Mouse (Mus musculus) layer of hippocampus, postnatal 10 days (tissue): Measurements from ENCODE around the gene Emc6. TPM values are rescaled to one million over a fixed set of nuclear protein-coding genes. Genes with fewer than 3 reads are reported as not detected.

Experiments used
- DNase-seq, 2 experiments: peaks; one replicate each; pipeline ENCODE4 v3.0.0; 2021; ENCODE audit warnings: low spot score in 2 of 2
- total RNA-seq, 2 experiments: library from RNA; stranded (reverse); gene quantifications; 2 replicates each; pipeline ENCODE4 v1.2.3; 2021

Emc6 gene
- total RNA-seq, 2 experiments from 2014 or later: 69.1 to 79.6 TPM

DNA sequence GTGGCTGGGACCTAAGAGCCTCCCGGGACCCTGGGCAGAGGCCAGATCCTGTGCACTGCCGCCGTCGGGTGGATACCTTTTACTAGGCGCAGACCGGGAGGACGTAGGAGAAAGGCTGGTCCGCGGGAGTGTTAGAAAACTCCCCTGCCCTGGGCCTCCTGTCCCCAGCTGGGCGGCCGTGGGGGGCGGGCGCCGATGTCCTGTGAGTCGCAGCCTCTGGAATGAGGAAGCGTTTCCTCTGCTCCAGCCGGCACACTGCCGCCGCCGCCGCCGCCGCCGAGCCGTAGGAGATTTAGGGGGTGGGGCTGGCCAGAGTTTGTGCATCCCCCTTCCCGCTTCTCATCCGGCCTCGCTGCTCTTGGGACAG is 655 bp upstream of the Emc6 start:
- peak; percentile 51 to 64 for DNase-seq

DNA sequence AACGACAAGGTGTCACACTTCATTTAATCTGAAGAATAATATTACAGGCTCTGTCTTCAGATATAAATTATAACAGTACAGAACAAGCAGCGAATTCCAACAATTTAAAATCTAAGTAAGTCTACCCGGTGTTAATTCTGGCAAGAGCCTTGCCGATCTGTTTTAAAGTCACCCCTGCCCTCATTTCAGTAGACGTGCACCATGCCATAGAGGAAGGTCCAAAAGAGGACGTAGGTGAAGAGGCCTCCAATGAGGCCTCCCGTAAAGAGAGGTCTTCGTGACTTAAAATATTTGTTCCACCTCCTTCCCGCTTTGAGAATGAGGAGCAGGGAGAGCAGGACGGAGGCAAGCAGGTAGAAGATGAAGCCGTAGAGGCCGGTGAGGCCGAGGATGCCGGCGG is 651 bp downstream of the Emc6 start:
- no peak for DNase-seq

DNA sequence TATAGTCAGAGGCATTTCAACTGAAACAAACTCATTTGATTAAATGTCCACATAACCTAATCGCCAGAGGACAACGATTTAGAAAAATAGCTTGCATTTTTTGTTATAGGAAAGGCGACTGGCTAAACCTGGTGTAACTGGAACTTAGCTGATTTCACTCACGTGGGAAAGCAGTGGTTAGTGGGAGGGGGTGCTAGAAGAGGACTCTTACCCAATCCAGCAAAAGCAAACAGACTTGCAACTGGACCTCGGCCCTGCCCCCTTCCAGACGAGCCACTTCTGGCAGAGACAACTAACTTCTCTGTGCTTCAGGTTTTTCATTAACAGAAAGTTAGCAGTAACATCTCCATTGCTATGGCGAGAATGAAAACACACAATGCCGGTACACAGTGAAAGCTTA is 1.2 kb downstream of the Emc6 start:
- no peak for DNase-seq

- DNase-seq: no peak
Measured at GRCm38 (mm10) chr11:73172186-73172585, 4.7 kb downstream of the Emc6 start.

DNA sequence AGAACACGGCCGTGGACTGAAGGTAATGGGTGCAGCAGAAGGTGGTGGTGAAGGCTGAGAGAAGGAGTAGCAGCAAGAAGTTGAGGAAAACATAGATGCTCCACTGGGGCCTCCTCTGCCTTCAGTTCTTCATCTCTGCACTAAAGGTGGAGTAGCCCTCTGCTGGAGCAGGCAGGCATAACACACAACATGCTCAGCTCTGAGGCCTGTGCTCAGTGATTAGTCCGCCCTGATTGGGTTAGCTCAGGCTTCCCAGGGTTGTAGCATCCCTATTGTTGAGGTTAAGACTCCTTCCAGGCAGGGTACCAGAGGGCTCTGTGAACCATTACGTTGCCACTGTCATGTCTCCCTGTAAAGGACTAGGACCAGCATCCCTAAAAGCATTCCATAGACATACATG is 7.6 kb downstream of the Emc6 start:
- DNase-seq: peak; percentile 71 to 72

DNA sequence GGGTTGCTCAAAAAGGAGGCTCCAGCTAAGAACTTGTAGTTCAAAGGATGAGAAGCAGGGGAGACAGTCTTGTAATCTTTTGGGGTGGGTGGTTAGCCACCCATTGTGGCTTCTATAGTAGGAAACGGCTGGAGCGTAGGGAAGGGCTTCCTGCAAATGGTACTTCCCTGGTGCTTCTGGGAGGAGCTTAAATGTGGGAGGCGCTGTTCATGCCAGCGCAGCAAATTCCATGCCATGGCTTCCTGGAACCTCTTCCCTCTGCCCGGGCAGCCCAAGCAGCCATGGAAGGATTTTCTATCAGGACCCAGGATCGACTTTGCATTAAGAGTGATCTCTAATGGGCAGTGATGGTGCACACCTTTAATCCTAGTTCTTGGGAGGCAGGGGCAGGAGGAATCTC is 8.3 kb downstream of the Emc6 start:
- DNase-seq: no peak

GRCm38 (mm10) chr11:73168071-73168470 is 8.8 kb downstream of the Emc6 start:
- no peak for DNase-seq

DNA sequence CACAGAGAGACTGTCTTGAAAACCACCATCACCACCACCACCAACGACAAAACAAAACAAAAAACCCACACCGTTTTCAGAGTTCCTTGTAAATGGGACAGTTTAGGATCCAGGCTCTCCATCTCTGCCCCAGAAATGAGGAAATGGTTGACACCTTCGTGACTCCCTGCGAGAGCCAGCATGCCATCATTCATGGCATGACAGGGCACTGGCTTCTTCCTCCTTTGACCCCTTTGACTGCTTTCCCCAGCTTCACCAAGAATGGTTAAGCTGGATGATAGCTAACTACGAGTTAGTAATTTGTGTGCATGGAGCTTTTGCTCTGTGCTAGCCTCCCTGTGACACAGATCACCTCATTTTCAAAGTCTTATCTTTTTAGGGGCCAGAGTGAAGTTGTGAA is 14.6 kb downstream of the Emc6 start:
- DNase-seq: no peak

DNA sequence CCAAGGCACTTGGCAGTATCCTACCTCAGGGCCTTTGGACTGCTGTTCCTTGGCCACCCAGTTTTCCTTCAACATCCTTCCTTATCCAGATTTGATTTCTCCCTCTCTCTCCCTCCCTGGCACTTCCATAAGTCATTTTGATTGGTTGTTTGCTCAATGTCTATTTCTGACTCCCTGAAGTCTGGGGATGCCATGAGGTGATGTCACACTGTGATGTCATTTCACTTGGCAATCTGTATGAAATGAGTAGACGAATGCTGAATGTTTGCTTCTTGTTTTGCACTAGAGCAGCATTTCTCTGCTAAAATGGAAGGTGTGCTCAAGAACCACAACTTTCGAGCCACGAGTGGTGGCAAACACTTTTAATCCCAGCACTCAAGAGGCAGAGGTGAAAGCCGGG is 15.2 kb downstream of the Emc6 start:
- no peak for DNase-seq

- no peak for DNase-seq
Measured at GRCm38 (mm10) chr11:73160811-73161200, 16.0 kb downstream of the Emc6 start.

DNA sequence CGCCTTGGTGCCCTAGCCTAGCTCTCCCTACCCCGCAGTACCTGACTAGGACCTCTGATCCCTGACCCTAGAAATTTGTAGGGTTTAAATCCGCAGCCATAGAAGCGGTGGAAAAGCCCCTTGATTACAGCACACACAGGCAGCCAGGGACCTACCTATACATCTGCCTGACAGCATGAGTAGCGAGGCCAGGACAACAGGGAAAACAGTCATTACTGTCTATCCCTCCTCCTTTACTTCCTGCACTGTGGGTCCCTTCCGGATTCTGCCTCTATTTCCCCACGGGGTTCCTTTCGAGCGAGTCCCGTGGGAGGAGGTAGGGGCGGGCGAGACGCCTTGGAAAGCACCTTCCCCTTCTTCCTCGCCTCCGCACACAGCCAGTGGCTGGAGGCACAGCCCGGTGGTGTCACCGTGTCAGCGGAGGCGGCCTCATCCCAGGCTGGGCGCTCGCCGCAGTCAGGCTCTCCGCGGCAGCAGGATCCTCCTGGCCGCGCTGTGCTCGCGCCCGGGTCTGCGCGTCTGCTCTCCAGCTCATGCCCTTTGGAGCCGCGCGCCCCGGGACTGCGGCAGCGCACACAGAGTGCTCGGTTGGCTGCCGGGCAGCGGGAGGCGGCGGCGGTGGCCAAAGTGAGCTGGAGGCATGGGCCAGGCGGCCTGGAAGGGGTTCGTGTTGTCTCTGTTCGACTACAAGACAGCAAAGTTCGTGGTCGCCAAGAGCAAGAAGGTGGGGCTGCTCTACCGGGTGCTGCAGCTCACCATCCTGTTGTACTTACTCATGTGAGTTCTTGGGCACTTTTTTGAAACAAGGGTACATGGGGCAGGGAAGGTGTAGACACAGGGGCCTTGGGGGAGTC is 16.7 kb downstream of the Emc6 start, which contains the start of gene P2rx5:
Gene P2rx5, plus strand, starts transcription at position 465 of the 854 bp plus-strand sequence.
- DNase-seq: no peak

DNA sequence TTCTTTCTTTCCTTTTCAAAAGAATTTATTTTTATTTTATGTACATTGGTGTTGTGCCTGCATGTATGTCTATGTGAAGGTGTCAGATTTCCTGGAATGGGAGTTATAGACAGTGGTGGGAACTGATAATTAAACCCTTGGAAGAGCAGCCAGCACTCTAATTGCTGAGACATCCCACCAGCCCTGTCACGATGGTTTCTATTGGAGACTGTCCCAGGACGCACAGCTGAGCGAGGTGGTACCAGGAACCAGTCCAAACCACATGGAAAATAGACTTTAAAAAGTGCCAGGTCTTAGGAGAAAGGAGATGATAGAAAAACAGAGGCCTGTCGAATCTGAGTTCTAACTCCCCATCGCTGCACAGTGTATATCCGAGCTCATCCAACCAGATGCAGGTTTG is 21.8 kb downstream of the Emc6 start:
- DNase-seq: no peak

- no peak for DNase-seq
Measured at GRCm38 (mm10) chr11:73148209-73148608, 28.6 kb downstream of the Emc6 start.

DNA sequence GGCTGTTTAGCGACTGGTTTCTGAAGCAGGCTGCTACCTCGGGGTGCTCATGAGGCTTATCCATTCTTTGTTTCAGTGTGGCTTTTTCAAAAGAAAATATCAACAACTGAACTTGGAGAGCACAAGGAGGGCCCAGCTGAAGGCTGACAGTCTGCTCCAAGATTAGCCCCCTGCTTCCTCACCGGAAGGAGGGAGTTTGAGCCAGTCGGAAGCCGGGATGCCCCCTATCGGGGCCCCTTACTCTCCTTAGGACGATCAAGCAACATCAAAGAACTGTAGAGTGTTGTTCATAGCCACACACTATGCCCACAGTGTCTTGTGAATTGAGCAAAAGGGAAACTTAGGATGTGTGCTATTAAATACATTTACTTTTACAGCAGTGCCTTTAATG is 29.9 kb downstream of the Emc6 start:
- DNase-seq: no peak

GRCm38 (mm10) chr11:73146026-73146974 is 30.5 kb downstream of the Emc6 start:
- no peak for DNase-seq

GRCm38 (mm10) chr11:73144261-73144681 is 32.6 kb downstream of the Emc6 start:
- no peak for DNase-seq

DNA sequence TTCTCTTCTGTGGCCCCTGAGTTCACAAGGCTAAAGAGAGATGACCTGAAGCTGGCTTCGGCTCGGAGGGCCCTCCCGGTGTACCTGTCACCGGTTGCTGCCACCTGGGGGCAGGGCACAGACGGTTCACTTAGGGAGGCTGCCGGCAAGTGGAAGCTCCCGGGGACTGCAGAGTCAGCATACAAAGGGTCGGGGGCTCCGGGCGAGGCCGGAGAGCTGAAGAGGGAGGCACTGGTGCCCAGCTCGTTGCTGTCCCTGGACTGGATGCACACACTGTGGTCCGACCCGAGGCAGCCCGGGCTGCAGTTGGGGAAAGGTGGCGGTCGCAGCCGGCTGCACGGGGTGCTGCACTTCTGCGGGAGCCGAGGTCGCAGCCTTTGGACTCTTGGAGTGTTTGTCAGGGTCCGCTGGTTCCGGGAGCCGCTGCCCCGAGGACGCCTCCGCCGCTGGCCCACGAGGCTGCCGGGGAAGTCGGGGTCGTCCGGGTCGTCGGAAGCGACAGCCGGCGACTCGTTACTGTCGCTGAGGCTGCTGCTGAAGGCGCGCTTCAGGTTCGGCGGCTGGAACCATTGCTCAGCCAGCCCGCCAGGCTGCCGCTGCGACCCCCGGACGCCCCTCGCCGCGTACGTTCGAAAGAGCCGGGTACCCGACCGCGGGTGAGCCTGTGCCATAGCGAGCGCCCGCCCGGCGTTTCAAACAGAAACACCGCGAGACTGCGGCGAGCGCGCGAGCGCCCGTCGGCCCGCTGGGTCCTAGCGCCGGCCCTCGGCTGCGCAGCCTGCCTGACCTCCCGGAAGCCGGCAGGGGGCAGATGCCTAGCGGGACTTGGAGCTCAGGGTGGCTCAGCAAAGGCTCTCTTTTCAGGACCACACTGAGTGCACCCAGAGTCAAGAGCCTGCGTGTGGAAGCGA is 39.0 kb downstream of the Emc6 start, which contains the start of gene Haspin:
Gene Haspin, minus strand, starts transcription at position 704 of the 911 bp plus-strand sequence.
- DNase-seq: peak; percentile 95

GRCm38 (mm10) chr11:73137116-73137515 is 39.7 kb downstream of the Emc6 start:
- no peak for DNase-seq

GRCm38 (mm10) chr11:73136587-73136986 is 40.2 kb downstream of the Emc6 start:
- DNase-seq: no peak

DNA sequence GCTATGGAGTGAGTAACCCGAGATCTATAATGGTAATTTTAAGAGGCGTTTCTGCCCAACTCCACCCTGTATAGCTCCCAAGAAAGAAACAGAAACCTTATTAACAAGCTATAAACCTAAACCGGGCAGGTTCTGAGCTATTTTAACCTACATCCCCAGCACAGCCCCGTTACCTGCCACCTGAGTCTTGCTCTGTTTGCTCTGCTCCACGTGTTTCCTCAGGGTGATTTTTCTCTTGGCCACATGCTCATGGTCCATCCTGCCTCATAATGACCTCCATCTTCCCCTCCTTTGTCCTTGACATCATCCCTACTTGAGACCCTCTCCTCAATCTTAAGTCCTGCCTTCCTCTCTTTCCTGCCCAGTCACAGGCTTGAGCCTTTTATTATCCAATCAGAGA is 42.6 kb downstream of the Emc6 start:
- no peak for DNase-seq

DNA sequence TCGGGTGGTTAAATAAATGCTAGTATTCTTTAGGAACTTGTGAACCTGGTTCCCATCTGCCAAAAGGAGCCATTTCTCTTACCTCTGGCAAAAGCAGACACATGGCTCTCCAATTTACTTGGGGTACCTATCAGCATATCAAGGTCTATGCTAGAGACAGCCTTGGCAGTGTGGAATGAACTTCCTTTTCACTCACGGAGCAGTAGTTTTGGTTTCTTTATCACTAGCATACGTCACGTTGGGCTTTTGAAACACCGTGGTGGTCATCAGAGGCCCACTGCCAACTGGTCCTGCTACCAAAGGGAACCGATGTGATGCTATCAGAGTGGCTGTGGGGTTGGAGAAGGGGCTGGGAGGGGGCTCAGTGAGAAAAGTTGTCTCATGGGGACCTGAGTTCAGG is 43.8 kb downstream of the Emc6 start:
- DNase-seq: no peak
